Mouse (Mus musculus) liver, adult (tissue): ENCODE results near the gene Nfkb2.

Experiments used
- GATA4 ChIP-seq: IDR thresholded peaks from 2 replicates; pipeline ENCODE4 v1.6.1; 2014; ENCODE audit warnings: mild to moderate bottlenecking, low read length; ENCODE audit not compliant: insufficient replicate concordance

Nfkb2 gene

GRCm38 (mm10) chr19:46315752-46316610 lies 11.9 kb downstream of the Nfkb2 start:
- no peak for TF ChIP-seq GATA4

DNA sequence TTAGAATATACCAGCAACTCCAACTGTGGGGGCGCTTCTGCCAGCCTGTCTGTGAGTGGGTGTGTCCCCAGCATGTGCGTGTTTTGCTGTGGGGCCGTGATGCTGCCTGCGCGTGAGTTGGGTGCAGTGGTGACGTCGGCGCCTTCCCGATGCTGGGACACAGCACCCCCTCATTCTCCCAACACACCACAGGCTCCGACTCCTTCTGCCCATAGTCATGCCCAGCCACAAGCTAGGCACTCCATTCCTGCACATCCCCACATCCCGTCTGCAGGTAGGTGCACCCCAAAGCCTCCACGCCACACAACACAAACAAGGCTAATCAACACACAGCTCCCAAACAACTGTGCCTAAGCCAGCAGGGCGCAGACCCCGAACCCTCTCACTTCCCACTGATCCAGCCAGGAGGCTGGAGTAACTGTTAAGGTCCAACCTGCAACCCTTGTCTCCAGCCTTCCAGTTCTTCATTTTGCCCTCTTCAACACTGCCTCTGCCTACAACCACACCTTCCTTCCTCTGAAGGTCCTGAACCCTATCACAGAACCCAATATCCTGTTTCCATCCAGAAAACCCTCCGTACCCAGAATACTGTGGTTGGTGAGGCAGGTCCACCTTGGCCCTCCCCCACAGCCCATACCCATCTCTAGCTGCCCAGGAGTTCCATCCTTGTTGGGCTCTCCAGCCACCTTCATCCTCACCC lies 12.9 kb downstream of the Nfkb2 start:
- no peak for TF ChIP-seq GATA4

GRCm38 (mm10) chr19:46317546-46317885 lies 13.4 kb downstream of the Nfkb2 start:
- TF ChIP-seq GATA4 = no peak

GRCm38 (mm10) chr19:46318031-46318471 lies 13.9 kb downstream of the Nfkb2 start:
- no peak for TF ChIP-seq GATA4

DNA sequence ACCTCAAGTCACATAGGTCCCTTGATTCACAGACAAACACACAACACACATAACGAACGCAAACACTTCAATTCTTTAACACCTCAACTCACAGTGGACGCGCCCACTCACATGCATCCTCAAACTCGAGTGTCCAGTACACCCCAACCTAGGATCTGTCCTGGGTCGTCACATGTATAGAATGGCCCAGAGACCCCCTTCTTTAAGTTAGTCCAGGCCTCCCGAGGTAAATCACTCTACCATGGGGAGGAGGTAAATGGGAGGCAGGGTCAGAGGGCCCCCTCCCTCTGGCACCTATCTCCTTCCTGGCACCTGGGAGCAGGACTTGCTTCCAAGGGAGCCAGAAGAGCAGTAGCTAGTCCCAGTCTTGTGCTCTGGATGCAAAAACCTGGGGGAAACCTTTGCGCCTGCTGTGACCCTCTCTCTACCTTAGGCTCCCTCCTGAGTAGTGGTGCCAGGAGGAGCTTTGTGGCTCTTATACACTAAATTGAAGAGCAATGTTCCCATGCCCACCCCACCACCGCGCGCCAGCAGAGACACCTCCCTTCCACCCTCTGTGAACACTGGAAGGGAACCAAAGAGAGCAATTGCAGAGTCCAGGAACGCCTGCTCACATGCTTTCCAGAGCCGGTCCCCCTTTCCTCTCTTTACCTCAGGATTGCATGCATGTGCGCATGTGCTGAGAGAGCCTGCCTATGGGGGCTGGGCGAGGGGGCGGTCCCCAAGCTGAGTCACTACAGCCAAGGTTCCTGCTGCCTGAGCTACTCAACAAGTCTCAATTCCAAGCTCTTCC lies 14.7 kb downstream of the Nfkb2 start:
- TF ChIP-seq GATA4 = no peak

GRCm38 (mm10) chr19:46320076-46320785 lies 16.1 kb downstream of the Nfkb2 start:
- no peak for TF ChIP-seq GATA4

GRCm38 (mm10) chr19:46321101-46321943 lies 17.2 kb downstream of the Nfkb2 start:
- TF ChIP-seq GATA4 = no peak

DNA sequence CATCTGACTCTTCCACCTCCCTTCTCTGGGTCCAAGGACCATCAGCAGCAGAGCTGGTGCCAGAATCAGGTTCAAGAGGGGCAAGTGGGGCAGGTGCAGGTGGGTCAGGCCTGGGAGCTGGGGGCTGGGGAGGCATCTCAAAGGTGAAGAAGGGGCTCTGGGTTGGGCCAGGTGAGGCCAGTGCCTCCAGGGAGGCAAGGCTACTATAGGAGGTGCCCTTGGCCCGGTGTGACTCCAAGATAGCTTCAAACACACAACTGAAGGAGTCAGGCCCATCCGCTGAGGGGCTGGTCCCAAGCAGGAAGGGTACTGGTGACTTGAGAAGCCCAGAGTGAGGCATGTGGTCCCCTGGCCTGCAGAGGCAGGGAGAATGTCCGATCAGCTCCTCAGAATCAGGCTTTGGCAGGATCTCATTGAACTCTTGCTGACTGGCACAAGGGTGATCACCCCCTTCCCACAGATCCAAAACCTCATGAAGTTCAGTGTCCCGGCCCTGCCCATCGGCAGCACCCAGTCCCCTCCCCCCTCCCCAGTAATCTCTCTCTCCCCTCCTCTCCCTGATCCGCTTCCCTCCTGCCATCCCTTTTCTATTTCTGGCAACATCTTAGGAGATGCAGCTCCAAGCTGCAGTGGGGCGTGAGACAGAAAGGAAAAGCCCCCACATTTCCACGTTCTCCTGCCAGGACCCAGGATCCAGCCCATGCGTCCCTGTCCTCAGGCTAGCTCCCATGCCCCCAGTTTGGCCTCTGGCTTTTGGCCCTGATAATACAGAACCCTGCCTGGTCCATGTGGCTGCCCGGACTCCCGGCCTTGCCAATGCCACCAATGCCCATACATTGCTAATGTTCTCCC lies 18.2 kb downstream of the Nfkb2 start:
- TF ChIP-seq GATA4 = no peak

GRCm38 (mm10) chr19:46322996-46323572 lies 19.0 kb downstream of the Nfkb2 start:
- no peak for TF ChIP-seq GATA4

DNA sequence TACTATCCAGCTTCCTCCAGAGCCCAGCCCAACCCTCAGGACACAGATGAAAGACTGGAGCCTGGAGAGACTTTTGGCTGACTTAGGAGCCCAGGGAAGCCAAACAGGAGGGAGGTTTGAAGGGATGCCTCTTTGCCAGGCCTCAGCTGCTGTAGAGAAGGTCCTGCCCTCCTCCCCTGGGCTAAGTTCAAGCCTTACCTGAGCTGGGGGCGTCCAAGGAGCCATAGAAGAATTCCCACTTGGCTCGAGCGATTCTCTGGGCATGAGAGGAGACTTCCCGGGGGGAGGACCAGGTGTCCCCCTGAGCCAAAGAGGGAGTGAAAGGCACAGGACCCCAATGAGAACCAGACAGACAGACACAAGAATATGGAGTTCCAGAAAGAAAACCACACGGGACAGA lies 19.6 kb downstream of the Nfkb2 start:
- TF ChIP-seq GATA4 = no peak

DNA sequence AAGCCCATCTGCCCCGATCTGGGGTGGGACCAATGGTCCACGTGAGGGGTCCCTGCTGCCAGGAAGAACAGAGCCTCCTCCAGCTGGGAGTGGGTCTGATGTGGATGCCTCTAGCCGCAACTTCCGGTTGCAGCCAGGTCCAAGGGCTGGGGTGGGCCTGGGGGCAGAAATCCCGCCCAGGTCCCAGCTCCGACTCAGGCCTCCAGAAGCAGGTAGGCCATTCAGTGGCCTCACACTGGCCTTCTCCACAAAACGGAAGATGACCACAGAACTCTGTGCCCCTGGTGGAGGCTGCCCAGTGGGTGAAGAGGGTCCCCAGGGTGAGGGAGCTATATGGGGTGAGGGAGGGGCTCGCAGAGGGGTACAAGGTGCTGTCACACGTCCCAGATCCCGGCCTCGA lies 20.2 kb downstream of the Nfkb2 start:
- TF ChIP-seq GATA4 = no peak

DNA sequence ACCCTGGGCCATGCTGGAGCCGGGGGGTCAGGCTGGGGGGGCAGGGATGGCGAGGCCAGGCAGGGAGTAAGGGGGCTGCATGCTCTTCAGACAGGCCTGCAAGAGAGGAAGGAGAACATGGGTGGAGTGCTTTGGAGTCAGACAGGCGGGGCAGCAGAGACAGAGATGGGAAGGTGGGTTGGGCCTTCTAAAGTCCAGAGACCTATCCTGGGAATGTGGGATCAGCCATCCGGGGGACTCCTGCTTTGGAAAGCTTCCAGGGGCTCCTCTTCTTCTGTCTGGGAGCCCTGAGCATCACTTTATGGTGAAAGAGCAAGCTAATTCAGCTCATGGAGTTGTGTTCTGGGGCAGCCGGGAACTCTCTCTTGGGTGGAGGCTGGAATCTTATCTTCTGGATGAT lies 20.8 kb downstream of the Nfkb2 start:
- no peak for TF ChIP-seq GATA4
